Comparison of ENCODE assay signal across 13 mouse cellular contexts in the genomic region with DNA sequence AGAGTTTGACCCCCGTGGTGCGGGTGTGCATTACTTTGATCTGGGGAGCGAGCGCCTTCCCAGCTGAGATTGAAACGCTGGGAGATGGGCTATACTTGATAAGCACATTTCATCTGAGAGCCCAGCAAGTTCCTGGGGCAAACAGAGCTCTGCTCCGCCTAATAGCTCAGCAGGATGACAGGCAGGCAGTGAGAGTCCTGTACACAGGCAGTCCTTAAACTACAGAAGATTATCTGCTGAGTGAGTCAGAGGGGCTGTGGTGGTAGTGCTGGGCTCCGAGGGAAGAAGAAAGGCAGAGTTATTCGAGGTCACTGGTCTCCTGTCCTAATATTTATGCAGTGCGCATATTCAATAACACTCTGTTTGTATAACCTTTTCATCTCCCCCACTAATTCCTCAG. TPM values are rescaled to one million over a fixed set of nuclear protein-coding genes. Genes with fewer than 3 reads are reported as not detected.
DNase-seq lines count a peak whose midpoint lies in the region; ATAC-seq and TF ChIP-seq lines count a peak whose summit lies in the region.
"Had no signal": no experiment of that assay in that cellular context is flagged by ENCODE, and none has a peak within 500 bp of the region (broad histone marks: within the 10 kb centered on the region; RNA-seq: fewer than 3 reads in every experiment).

No protein-coding gene starts in this region.

- peak; percentile 4 to 15 for DNase-seq in cerebellum, postnatal 10 days
- no peak for DNase-seq in cerebellum, adult 2 months
- DNase-seq in kidney, postnatal 4 days: no peak
- peak; percentile 57 for DNase-seq in midbrain, embryonic 14.5 days
- no peak for DNase-seq in gastrocnemius, postnatal 25 days
- DNase-seq in left cerebral cortex, postnatal 14 days (ENCODE audit: low spot score in 2 of 2): no peak
- DNase-seq: liver, embryonic 13.5 days; thymus, adult 18-20 months had no signal

- no peak overlapping the region for H3K4me3 ChIP-seq in cerebellum, adult 2 months (replicated peaks; ENCODE audit: insufficient read depth, low read depth, low read length)
- no peak overlapping the region for H3K4me3 ChIP-seq in kidney, embryonic 14.5 days (ENCODE audit: low read length)
- no peak overlapping the region for H3K4me3 ChIP-seq in embryonic facial prominence, embryonic 13.5 days
- no peak overlapping the region for H3K4me3 ChIP-seq in midbrain, embryonic 14.5 days (replicated peaks; ENCODE audit: low read depth, low read length)
- H3K4me3 ChIP-seq: layer of hippocampus, adult 2 months; liver, embryonic 13.5 days had no signal

- no peak overlapping the region for H3K27ac ChIP-seq in cerebellum, adult 2 months (ENCODE audit: insufficient read depth, low read length)
- no peak overlapping the region for H3K27ac ChIP-seq in kidney, embryonic 14.5 days (ENCODE audit: low read depth, low read length)
- H3K27ac ChIP-seq in embryonic facial prominence, embryonic 13.5 days: no peak overlapping the region
- no peak overlapping the region for H3K27ac ChIP-seq in midbrain, embryonic 14.5 days (replicated peaks; ENCODE audit: low read depth, low read length)
- H3K27ac ChIP-seq: layer of hippocampus, adult 2 months; liver, embryonic 13.5 days had no signal

- H3K4me1 ChIP-seq in cerebellum, adult 2 months (ENCODE audit: control insufficient read depth, insufficient read depth, low read length): no peaks in the 10 kb centered on the region
- 0 out of 2 replicates have a peak, but pooled peaks cover 4% of the 10 kb centered on the region for H3K4me1 ChIP-seq in kidney, embryonic 14.5 days (ENCODE audit: control insufficient read depth, insufficient read depth, low read length)
- 0 out of 2 replicates have a peak, but pooled peaks cover 7% of the 10 kb centered on the region for H3K4me1 ChIP-seq in embryonic facial prominence, embryonic 13.5 days
- H3K4me1 ChIP-seq in midbrain, embryonic 14.5 days (ENCODE audit: control insufficient read depth, insufficient read depth, low read length): 0 out of 2 replicates have a peak, but pooled peaks cover 5% of the 10 kb centered on the region
- H3K4me1 ChIP-seq: liver, embryonic 13.5 days had no signal

- H3K9me3 ChIP-seq in kidney, embryonic 14.5 days (ENCODE audit: control insufficient read depth, low read length): no peaks in the 10 kb centered on the region
- H3K9me3 ChIP-seq in embryonic facial prominence, embryonic 13.5 days: no peaks in the 10 kb centered on the region
- no peaks in the 10 kb centered on the region for H3K9me3 ChIP-seq in midbrain, embryonic 14.5 days (ENCODE audit: control insufficient read depth, low read length)
- H3K9me3 ChIP-seq: liver, embryonic 13.5 days had no signal

- no peak for TF ChIP-seq POLR2A in cerebellum, adult 2 months (IDR thresholded peaks at IDR 0.05; ENCODE audit: borderline replicate concordance, insufficient read depth, low read length)

- WGBS in cerebellum, adult 2 months: 27% methylated on average over 9 of the region's 9 CpGs
- 22% methylated on average over 9 of the region's 9 CpGs for WGBS in kidney, embryonic 14.5 days
- 39% methylated on average over 9 of the region's 9 CpGs for WGBS in embryonic facial prominence, embryonic 13.5 days
- WGBS in midbrain, embryonic 14.5 days: 35% methylated on average over 9 of the region's 9 CpGs

- no peak overlapping the region for H3K9ac ChIP-seq in kidney, embryonic 14.5 days (ENCODE audit: low read depth, low read length)
- 0 out of 2 replicates have a peak overlapping the region, but pooled peaks have one; percentile 27 for H3K9ac ChIP-seq in embryonic facial prominence, embryonic 13.5 days
- no peak overlapping the region for H3K9ac ChIP-seq in midbrain, embryonic 14.5 days (replicated peaks; ENCODE audit: low read length)
- H3K9ac ChIP-seq: liver, embryonic 13.5 days had no signal

- H3K36me3 ChIP-seq in kidney, embryonic 14.5 days (ENCODE audit: control insufficient read depth, insufficient read depth, low read length): no peaks in the 10 kb centered on the region
- no peaks in the 10 kb centered on the region for H3K36me3 ChIP-seq in embryonic facial prominence, embryonic 13.5 days
- H3K36me3 ChIP-seq in midbrain, embryonic 14.5 days (ENCODE audit: control insufficient read depth, insufficient read depth, low read length): no peaks in the 10 kb centered on the region
- H3K36me3 ChIP-seq: liver, embryonic 13.5 days had no signal

- TF ChIP-seq CTCF in cerebellum, adult 2 months (IDR thresholded peaks at IDR 0.05; ENCODE audit: borderline replicate concordance, insufficient read depth, low read depth, low read length): no peak

- ATAC-seq in kidney, embryonic 14.5 days (ENCODE audit: low FRiP score, low TSS enrichment): 0 out of 2 replicates have a peak, but pooled peaks have one; percentile 28
- no peak for ATAC-seq in embryonic facial prominence, embryonic 13.5 days (ENCODE audit: insufficient number of reproducible peaks, insufficient read depth, low FRiP score, low TSS enrichment, low read depth)
- ATAC-seq in midbrain, embryonic 14.5 days (ENCODE audit: low FRiP score, low TSS enrichment): peak; percentile 27; the same call in 1 of the 2 replicates

- intact Hi-C loops in left cerebral cortex, postnatal 14 days (cut with DNase I): no loop called here

- H3K4me2 ChIP-seq in kidney, embryonic 14.5 days (replicated peaks; ENCODE audit: low read depth, low read length): no peak overlapping the region
- 0 out of 2 replicates have a peak overlapping the region, but pooled peaks have one; percentile 18 for H3K4me2 ChIP-seq in embryonic facial prominence, embryonic 13.5 days
- no peak overlapping the region; the same call in 1 of the 2 replicates for H3K4me2 ChIP-seq in midbrain, embryonic 14.5 days (ENCODE audit: low read length)
- H3K4me2 ChIP-seq: liver, embryonic 13.5 days had no signal

- H3K27me3 ChIP-seq in cerebellum, adult 2 months (ENCODE audit: control insufficient read depth, insufficient read depth, low read length): no peaks in the 10 kb centered on the region
- no peaks in the 10 kb centered on the region for H3K27me3 ChIP-seq in kidney, embryonic 14.5 days (ENCODE audit: control insufficient read depth, insufficient read depth, low read length)
- no peaks in the 10 kb centered on the region for H3K27me3 ChIP-seq in embryonic facial prominence, embryonic 13.5 days
- H3K27me3 ChIP-seq in midbrain, embryonic 14.5 days (ENCODE audit: control insufficient read depth, insufficient read depth, low read length): no peaks in the 10 kb centered on the region
- H3K27me3 ChIP-seq: liver, embryonic 13.5 days had no signal

RNA-seq across cellular contexts. Expression of a gene that starts 3.8 kb away (rescaled TPM):
- polyA plus RNA-seq in cerebellum, adult 2 months (2012; rRNA removed): not detected in 2 replicates
- not detected in 2 replicates for polyA plus RNA-seq in kidney, embryonic 14.5 days (2014; fragmentation: Nextera tagmentation; extraction: Ambion mirVana)
- not detected in 2 replicates for polyA plus RNA-seq in embryonic facial prominence, embryonic 13.5 days (2015; fragmentation: Nextera tagmentation; extraction: Ambion mirVana)
- polyA plus RNA-seq in midbrain, embryonic 14.5 days (2014; fragmentation: Nextera tagmentation; extraction: Ambion mirVana): not detected in 2 replicates
- total RNA-seq in gastrocnemius, postnatal 25 days (2021): not detected
- total RNA-seq in left cerebral cortex, postnatal 14 days (2021): not detected
- total RNA-seq: layer of hippocampus, adult 2 months had no signal
- polyA plus RNA-seq: C2C12; gonadal fat pad, adult 2 months had no signal

Comparison
In these comparisons a context has a peak if more than half of its experiments do, and no peak if none do; other contexts are left out.
1. DNase-seq: peak in cerebellum, postnatal 10 days (2 of 2) and midbrain, embryonic 14.5 days (single experiment); none in cerebellum, adult 2 months (0 of 2), kidney, postnatal 4 days (0 of 2), gastrocnemius, postnatal 25 days (single experiment) and left cerebral cortex, postnatal 14 days (0 of 2).